Mouse (Mus musculus) kidney, adult 2 months (tissue): ENCODE measurements around the gene Adamts14.

ENCODE experiments used
- CTCF ChIP-seq: fragments of 200-500 bp; conservative IDR thresholded peaks from 2 replicates; pipeline ENCODE4 v1.5.1; 2011; ENCODE audit warnings: low read depth, mild to moderate bottlenecking, control low read depth, low read length, moderate library complexity, mixed read lengths; ENCODE audit not compliant: insufficient read depth, insufficient read length
- POLR2A ChIP-seq: fragments of 200-500 bp; IDR thresholded peaks from one replicate; pipeline ENCODE4 v1.6.1; 2011; ENCODE audit warnings: low read depth, low read length, control low read depth

DNA sequence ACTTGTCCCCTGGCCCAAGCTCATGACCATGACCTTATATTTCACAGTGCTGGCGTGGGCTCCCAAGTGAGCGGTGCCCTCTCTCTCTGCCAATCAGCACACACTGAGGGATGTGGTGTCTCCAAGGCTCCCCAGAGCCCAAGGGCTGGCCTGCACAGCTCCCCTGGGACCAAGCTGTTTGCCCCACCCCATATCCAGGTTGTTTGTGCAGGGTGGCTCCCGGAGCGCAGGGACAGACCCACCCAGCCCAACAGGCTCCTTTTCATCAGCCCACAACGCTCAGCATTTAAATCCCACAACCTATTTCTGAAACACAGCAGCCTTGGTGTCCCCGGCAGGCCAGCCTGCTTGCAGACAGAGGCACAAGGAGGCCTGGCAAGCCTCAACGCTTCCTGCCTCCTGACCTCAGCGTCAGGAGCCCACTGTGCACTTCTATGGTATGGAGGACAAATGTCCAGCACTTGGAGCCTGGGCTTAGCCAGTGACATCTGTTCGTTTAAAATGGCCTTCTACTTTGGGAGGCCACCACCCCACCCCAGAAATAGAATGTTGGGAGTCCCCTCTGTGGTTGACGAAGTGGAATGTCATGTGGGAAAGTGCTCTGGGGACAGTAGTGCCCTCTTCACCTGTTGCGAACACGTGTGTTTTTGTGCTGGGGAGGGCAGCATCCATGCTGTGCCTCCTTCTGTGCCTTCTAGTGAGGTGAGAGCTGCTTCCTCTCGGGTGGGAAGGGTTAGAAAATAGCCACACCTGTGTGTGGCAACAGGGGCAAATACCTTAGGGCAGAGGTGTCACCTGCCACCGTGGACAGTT, 32.9 kb downstream of the Adamts14 start:
- no peak for TF ChIP-seq POLR2A
- no peak for TF ChIP-seq CTCF
